ENCODE assay signal across 1 mouse cellular context in genomic region chr7:29126173-29126915, GRCm38 (mm10).
A peak's percentile ranks its signal among the peaks of the same experiment; 100 is the strongest.
TF ChIP-seq lines count a peak whose summit lies in the region.

No protein-coding gene starts in this region.

TF ChIP-seq in CH12.LX, 34 proteins besides CTCF, POLR2A, EP300 and RAD21:
- TF ChIP-seq NELFE (IDR thresholded peaks at IDR 0.05; ENCODE audit: low read depth, low read length) (no peak), ZC3H11A (IDR thresholded peaks at IDR 0.05; ENCODE audit: low read depth, low read length) (peak; percentile 23; the same call in 1 of the 2 replicates), KAT2A (IDR thresholded peaks at IDR 0.05; ENCODE audit: insufficient replicate concordance, low read length) (no peak), E2F4 (IDR thresholded peaks at IDR 0.05; ENCODE audit: insufficient replicate concordance, low read depth, low read length) (no peak), JUND (conservative IDR thresholded peaks at IDR 0.05; ENCODE audit: low read depth, low read length) (no peak), TCF12 (IDR thresholded peaks at IDR 0.05; ENCODE audit: low read depth, low read length) (0 out of 2 replicates have a peak, but pooled peaks have one; percentile 10), MAZ (IDR thresholded peaks at IDR 0.05; ENCODE audit: low read depth, low read length) (0 out of 2 replicates have a peak, but pooled peaks have one; percentile 31), MYC (IDR thresholded peaks at IDR 0.05; ENCODE audit: low read depth, low read length) (peak; percentile 99), BHLHE40 (IDR thresholded peaks at IDR 0.05; ENCODE audit: low read depth, low read length) (peak; percentile 71), MAX (IDR thresholded peaks at IDR 0.05; ENCODE audit: low read length) (peak; percentile 99), ZMIZ1 (IDR thresholded peaks at IDR 0.05; ENCODE audit: low read depth, low read length) (no peak), SMC3 (IDR thresholded peaks at IDR 0.05; ENCODE audit: low read depth, low read length) (peak; percentile 81), ELF1 (IDR thresholded peaks at IDR 0.05; ENCODE audit: low read depth, low read length) (no peak), ZNF384 (IDR thresholded peaks at IDR 0.05; ENCODE audit: low read depth, low read length) (no peak), NRF1 (IDR thresholded peaks at IDR 0.05; ENCODE audit: low read depth, low read length) (no peak), TBP (conservative IDR thresholded peaks at IDR 0.05; ENCODE audit: low read depth, low read length) (no peak), MEF2A (IDR thresholded peaks at IDR 0.05; ENCODE audit: borderline replicate concordance, low read depth, low read length) (peak; percentile 39; the same call in 1 of the 2 replicates), IRF4 (IDR thresholded peaks at IDR 0.05; ENCODE audit: low read depth, low read length) (no peak), RCOR1 (conservative IDR thresholded peaks at IDR 0.05; ENCODE audit: low read depth, low read length) (no peak), POLR2AphosphoS2 (IDR thresholded peaks at IDR 0.05; ENCODE audit: low read depth, low read length) (no peak), SIN3A (IDR thresholded peaks at IDR 0.05; ENCODE audit: low read length) (peak; percentile 88), ZKSCAN1 (IDR thresholded peaks at IDR 0.05; ENCODE audit: borderline replicate concordance, low read depth, low read length) (no peak), UBTF (IDR thresholded peaks at IDR 0.05; ENCODE audit: low read depth, low read length) (no peak), ETS1 (conservative IDR thresholded peaks at IDR 0.05; ENCODE audit: low read depth, low read length) (no peak), CHD1 (IDR thresholded peaks at IDR 0.05; ENCODE audit: low read depth, low read length) (no peak), JUN (IDR thresholded peaks at IDR 0.05; ENCODE audit: insufficient read depth, low read depth, low read length) (no peak), MAFK (IDR thresholded peaks at IDR 0.05; ENCODE audit: insufficient replicate concordance, low read length) (no peak), HCFC1 (IDR thresholded peaks at IDR 0.05; ENCODE audit: low read depth, low read length) (no peak), PAX5 (IDR thresholded peaks at IDR 0.05; ENCODE audit: low read length) (no peak), CHD2 (IDR thresholded peaks at IDR 0.05; ENCODE audit: low read length) (no peak), GABPA (IDR thresholded peaks at IDR 0.05; ENCODE audit: insufficient replicate concordance, low read depth, low read length) (no peak), USF1 (IDR thresholded peaks at IDR 0.05; ENCODE audit: low read depth, low read length) (peak; percentile 69), MXI1 (IDR thresholded peaks at IDR 0.05; ENCODE audit: low read depth, low read length) (peak; percentile 96), USF2 (conservative IDR thresholded peaks at IDR 0.05; ENCODE audit: low read depth, low read length) (peak; percentile 58)
